Mouse (Mus musculus) spleen, adult 2 months (tissue): ENCODE measurements at regions not wholly inside any gene's neighbourhood (a gene's known extent, or its start where the extent isn't known, plus 50 kb on each side); places are given as distances from the start of the nearest gene placed in this dataset.

Experiments
- CTCF ChIP-seq: fragments of 200-500 bp; IDR thresholded peaks from 2 replicates; pipeline ENCODE4 v1.5.1; 2011; ENCODE audit warnings: mild to moderate bottlenecking, inconsistent platforms; ENCODE audit not compliant: insufficient read depth, insufficient read length, insufficient replicate concordance; ENCODE audit errors: extremely low read depth
- POLR2A ChIP-seq: fragments of 200-500 bp; IDR thresholded peaks from 2 replicates; pipeline ENCODE4 v1.6.1; 2011; ENCODE audit warnings: low read depth, low read length, inconsistent platforms

DNA sequence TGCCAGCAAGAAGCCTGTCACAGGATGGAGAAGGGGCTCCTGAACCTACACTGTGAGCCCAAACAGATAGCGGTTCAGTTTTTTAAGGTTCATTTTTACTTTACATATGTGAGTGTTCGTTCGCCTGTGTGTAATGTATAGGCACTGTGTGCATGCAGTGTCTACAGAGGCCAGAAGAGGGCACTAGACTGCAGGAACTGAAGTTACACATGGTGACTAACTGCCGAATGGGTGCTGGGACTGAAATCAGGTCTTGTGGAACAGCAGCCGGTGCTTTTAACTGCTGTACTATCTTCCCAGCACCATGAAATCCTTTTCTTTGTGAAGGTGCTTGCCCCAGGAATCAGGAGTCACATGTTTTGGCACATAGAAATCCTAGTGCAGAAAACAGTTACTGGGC, 256.1 kb upstream of the Gadl1 start:
- no peak for TF ChIP-seq CTCF
- no peak for TF ChIP-seq POLR2A
